In the genomic region with DNA sequence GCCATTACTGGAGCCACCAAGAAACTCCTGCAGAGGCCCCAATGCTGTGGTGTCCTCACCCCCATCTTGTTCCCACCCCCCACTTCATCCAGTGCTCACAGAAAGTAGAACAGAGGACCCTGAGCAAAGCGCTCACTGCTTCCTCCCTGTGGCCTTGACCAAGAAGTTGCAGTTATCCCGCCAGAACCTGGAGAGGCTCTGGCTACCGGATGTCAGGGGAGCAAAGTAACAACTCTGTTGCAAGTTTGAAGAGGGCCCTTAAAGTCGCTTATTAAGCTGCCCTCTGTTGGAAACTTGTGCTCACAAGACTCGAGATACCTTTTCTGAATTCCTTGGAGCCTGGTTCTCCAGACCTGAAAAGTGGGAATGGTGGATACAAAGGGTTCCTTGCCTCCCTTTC, we compare ENCODE assay signal across 20 mouse cellular contexts. TPM values are rescaled to one million over a fixed set of nuclear protein-coding genes. Genes with fewer than 3 reads are reported as not detected.
DNase-seq lines count a peak whose midpoint lies in the region; ATAC-seq and TF ChIP-seq lines count a peak whose summit lies in the region.
"Had no signal": no experiment of that assay in that cellular context is flagged by ENCODE, and none has a peak within 500 bp of the region (broad histone marks: within the 10 kb centered on the region; RNA-seq: fewer than 3 reads in every experiment).

No protein-coding gene starts in this region.

- TF ChIP-seq EP300 in stomach, postnatal 0 days (optimal IDR thresholded peaks at IDR 0.05), result no peak

- WGBS in forebrain, postnatal 0 days, result 3% methylated on average over 5 of the region's 5 CpGs
- 0% methylated on average over 5 of the region's 5 CpGs for WGBS in forebrain, embryonic 12.5 days
- 4% methylated on average over 5 of the region's 5 CpGs for WGBS in midbrain, embryonic 14.5 days
- WGBS in midbrain, embryonic 13.5 days, result 1% methylated on average over 5 of the region's 5 CpGs
- under 1% methylated on average over 5 of the region's 5 CpGs for WGBS in embryonic facial prominence, embryonic 10.5 days
- 2% methylated on average over 5 of the region's 5 CpGs for WGBS in stomach, postnatal 0 days

- no peak overlapping the region for H3K27ac ChIP-seq in forebrain, postnatal 0 days (ENCODE audit: low read depth, low read length)
- H3K27ac ChIP-seq in forebrain, embryonic 12.5 days, result no peak overlapping the region
- no peak overlapping the region for H3K27ac ChIP-seq in midbrain, embryonic 14.5 days (replicated peaks; ENCODE audit: low read depth, low read length)
- H3K27ac ChIP-seq in midbrain, embryonic 13.5 days, result no peak overlapping the region
- H3K27ac ChIP-seq in embryonic facial prominence, embryonic 10.5 days (replicated peaks), result no peak overlapping the region
- H3K27ac ChIP-seq in stomach, postnatal 0 days (replicated peaks), result no peak overlapping the region
- H3K27ac ChIP-seq: hindbrain, embryonic 15.5 days; limb, embryonic 13.5 days; macrophage had no signal

- peak; percentile 29; the same call in 1 of the 2 replicates for TF ChIP-seq CTCF in forebrain, postnatal 0 days (IDR thresholded peaks at IDR 0.05; ENCODE audit: low read depth)
- TF ChIP-seq CTCF in stomach, postnatal 0 days (IDR thresholded peaks at IDR 0.05; ENCODE audit: low read depth), result peak; percentile 33

- H3K4me2 ChIP-seq in forebrain, postnatal 0 days (ENCODE audit: low read depth), result no peak overlapping the region
- H3K4me2 ChIP-seq in forebrain, embryonic 12.5 days, result no peak overlapping the region
- no peak overlapping the region for H3K4me2 ChIP-seq in midbrain, embryonic 14.5 days (ENCODE audit: low read length)
- no peak overlapping the region for H3K4me2 ChIP-seq in midbrain, embryonic 13.5 days (replicated peaks)
- H3K4me2 ChIP-seq in stomach, postnatal 0 days (replicated peaks; ENCODE audit: low read depth), result no peak overlapping the region
- H3K4me2 ChIP-seq: hindbrain, embryonic 15.5 days; limb, embryonic 13.5 days had no signal

- H3K36me3 ChIP-seq in forebrain, postnatal 0 days (ENCODE audit: insufficient read depth), result no peaks in the 10 kb centered on the region
- no peaks in the 10 kb centered on the region for H3K36me3 ChIP-seq in forebrain, embryonic 12.5 days (replicated peaks)
- no peaks in the 10 kb centered on the region for H3K36me3 ChIP-seq in midbrain, embryonic 14.5 days (ENCODE audit: control insufficient read depth, insufficient read depth, low read length)
- H3K36me3 ChIP-seq in midbrain, embryonic 13.5 days, result no peaks in the 10 kb centered on the region
- no peaks in the 10 kb centered on the region for H3K36me3 ChIP-seq in embryonic facial prominence, embryonic 10.5 days (replicated peaks)
- no peaks in the 10 kb centered on the region for H3K36me3 ChIP-seq in stomach, postnatal 0 days (ENCODE audit: control insufficient read depth, insufficient read depth, low read length)
- H3K36me3 ChIP-seq: hindbrain, embryonic 15.5 days; limb, embryonic 13.5 days had no signal

- peaks cover 86% of the 10 kb centered on the region for H3K27me3 ChIP-seq in forebrain, postnatal 0 days (ENCODE audit: insufficient read depth, low read length)
- peaks cover 90% of the 10 kb centered on the region for H3K27me3 ChIP-seq in forebrain, embryonic 12.5 days
- peaks cover 89% of the 10 kb centered on the region for H3K27me3 ChIP-seq in midbrain, embryonic 14.5 days (ENCODE audit: control insufficient read depth, insufficient read depth, low read length)
- peaks cover 93% of the 10 kb centered on the region for H3K27me3 ChIP-seq in midbrain, embryonic 13.5 days
- peaks cover 100% of the 10 kb centered on the region for H3K27me3 ChIP-seq in embryonic facial prominence, embryonic 10.5 days (replicated peaks; ENCODE audit: low read depth, poor library complexity, severe bottlenecking)
- peaks cover 42% of the 10 kb centered on the region for H3K27me3 ChIP-seq in stomach, postnatal 0 days (ENCODE audit: control insufficient read depth, insufficient read depth, low read length)

- no peak for ATAC-seq in forebrain, postnatal 0 days
- no peak for ATAC-seq in forebrain, embryonic 12.5 days (ENCODE audit: low FRiP score)
- ATAC-seq in midbrain, embryonic 14.5 days (ENCODE audit: low FRiP score, low TSS enrichment), result no peak
- no peak for ATAC-seq in midbrain, embryonic 13.5 days
- ATAC-seq in stomach, postnatal 0 days (ENCODE audit: low FRiP score, low TSS enrichment), result no peak
- no peak for ATAC-seq in megakaryocyte-erythroid progenitor cell, adult 5-6 weeks (replicated peaks; ENCODE audit: low FRiP score, low TSS enrichment, poor library complexity, severe bottlenecking)

- no peak overlapping the region for H3K4me3 ChIP-seq in forebrain, postnatal 0 days (ENCODE audit: low read depth, low read length)
- H3K4me3 ChIP-seq in forebrain, embryonic 12.5 days (replicated peaks), result no peak overlapping the region
- H3K4me3 ChIP-seq in midbrain, embryonic 14.5 days (replicated peaks; ENCODE audit: low read depth, low read length), result no peak overlapping the region
- H3K4me3 ChIP-seq in midbrain, embryonic 13.5 days (replicated peaks), result no peak overlapping the region
- H3K4me3 ChIP-seq in embryonic facial prominence, embryonic 10.5 days, result no peak overlapping the region
- H3K4me3 ChIP-seq in stomach, postnatal 0 days (ENCODE audit: low read depth, low read length), result no peak overlapping the region
- H3K4me3 ChIP-seq: hindbrain, embryonic 15.5 days; limb, embryonic 13.5 days had no signal

- 0 out of 2 replicates have a peak, but pooled peaks cover 6% of the 10 kb centered on the region for H3K9me3 ChIP-seq in forebrain, postnatal 0 days (ENCODE audit: low read length)
- no peaks in the 10 kb centered on the region for H3K9me3 ChIP-seq in forebrain, embryonic 12.5 days
- H3K9me3 ChIP-seq in midbrain, embryonic 14.5 days (ENCODE audit: control insufficient read depth, low read length), result no peaks in the 10 kb centered on the region
- no peaks in the 10 kb centered on the region for H3K9me3 ChIP-seq in midbrain, embryonic 13.5 days
- H3K9me3 ChIP-seq in embryonic facial prominence, embryonic 10.5 days, result no peaks in the 10 kb centered on the region
- H3K9me3 ChIP-seq in stomach, postnatal 0 days (ENCODE audit: control insufficient read depth, low read length), result no peaks in the 10 kb centered on the region
- H3K9me3 ChIP-seq: hindbrain, embryonic 15.5 days; limb, embryonic 13.5 days had no signal

- H3K9ac ChIP-seq in forebrain, postnatal 0 days, result no peak overlapping the region
- H3K9ac ChIP-seq in forebrain, embryonic 12.5 days, result no peak overlapping the region
- no peak overlapping the region for H3K9ac ChIP-seq in midbrain, embryonic 14.5 days (replicated peaks; ENCODE audit: low read length)
- no peak overlapping the region for H3K9ac ChIP-seq in midbrain, embryonic 13.5 days (replicated peaks)
- H3K9ac ChIP-seq in stomach, postnatal 0 days (ENCODE audit: low read length), result no peak overlapping the region
- H3K9ac ChIP-seq: hindbrain, embryonic 15.5 days; limb, embryonic 13.5 days had no signal

- 0 out of 2 replicates have a peak, but pooled peaks cover 4% of the 10 kb centered on the region for H3K4me1 ChIP-seq in forebrain, postnatal 0 days (ENCODE audit: insufficient read depth)
- H3K4me1 ChIP-seq in forebrain, embryonic 12.5 days, result peaks cover 39% of the 10 kb centered on the region
- peaks cover 13% of the 10 kb centered on the region for H3K4me1 ChIP-seq in midbrain, embryonic 14.5 days (ENCODE audit: control insufficient read depth, insufficient read depth, low read length)
- peaks cover 36% of the 10 kb centered on the region for H3K4me1 ChIP-seq in midbrain, embryonic 13.5 days (replicated peaks)
- peaks cover 13% of the 10 kb centered on the region for H3K4me1 ChIP-seq in embryonic facial prominence, embryonic 10.5 days
- no peaks in the 10 kb centered on the region for H3K4me1 ChIP-seq in stomach, postnatal 0 days (replicated peaks; ENCODE audit: control insufficient read depth, insufficient read depth)

- DNase-seq in forebrain, postnatal 0 days, result peak; percentile 18
- DNase-seq in midbrain, embryonic 14.5 days, result peak; percentile 38
- peak; percentile 59 for DNase-seq in embryonic facial prominence, embryonic 10.5 days (ENCODE audit: low spot score)
- no peak for DNase-seq in stomach, postnatal 0 days (ENCODE audit: low spot score)
- no peak for DNase-seq in heart, adult 11 months
- DNase-seq: adrenal gland, adult 8-10 months; cerebellum, postnatal 25 days; gastrocnemius, postnatal 36 days; kidney, postnatal 14 days; lung, adult 18-20 months; right cerebral cortex, postnatal 25 days; thymus, adult 2 months had no signal

RNA-seq across cellular contexts. Expression of gene Prdm13, which starts 1.2 kb away (rescaled TPM):
- 0.38 and 1.5 TPM in 2 replicates for total RNA-seq in forebrain, postnatal 0 days (2014; rRNA removed)
- not detected in 2 replicates for polyA plus RNA-seq in forebrain, postnatal 0 days (2015; fragmentation: Nextera tagmentation; extraction: Ambion mirVana)
- 0.42 and 0.60 TPM in 2 replicates for polyA plus RNA-seq in forebrain, embryonic 12.5 days (2016; fragmentation: Nextera tagmentation; extraction: Ambion mirVana)
- 0.42 and 0.63 TPM in 2 replicates for polyA plus RNA-seq in midbrain, embryonic 14.5 days (2014; fragmentation: Nextera tagmentation; extraction: Ambion mirVana)
- polyA plus RNA-seq in midbrain, embryonic 13.5 days (2015; fragmentation: Nextera tagmentation; extraction: Ambion mirVana), result 0.28 and 0.45 TPM in 2 replicates
- 0.52 TPM in 1 of 2 replicates, not detected in the other for polyA plus RNA-seq in embryonic facial prominence, embryonic 10.5 days (2016; fragmentation: Nextera tagmentation; extraction: Ambion mirVana)
- polyA plus RNA-seq in stomach, postnatal 0 days (2015; fragmentation: Nextera tagmentation; extraction: Ambion mirVana), result not detected in 2 replicates
- not detected in 2 replicates for total RNA-seq in megakaryocyte-erythroid progenitor cell, adult 5-6 weeks (2014; fragmentation: Nextera tagmentation)
- not detected in 2 replicates for total RNA-seq in megakaryocyte-erythroid progenitor cell, adult 5-6 weeks (2017)
- total RNA-seq: adrenal gland, adult 8-10 months; gastrocnemius, postnatal 36 days; layer of hippocampus, postnatal 25 days had no signal
- polyA plus RNA-seq: heart, embryonic 14.5 days; limb, embryonic 13.5 days; macrophage; thymus, adult 2 months had no signal

RNA-seq across cellular contexts. Expression of gene Ccnc, which starts 40.6 kb away (rescaled TPM):
- 40.8 and 47.5 TPM in 2 replicates for total RNA-seq in forebrain, postnatal 0 days (2014; rRNA removed)
- polyA plus RNA-seq in forebrain, postnatal 0 days (2015; fragmentation: Nextera tagmentation; extraction: Ambion mirVana), result 44.2 and 56.0 TPM in 2 replicates
- 63.7 and 67.2 TPM in 2 replicates for polyA plus RNA-seq in forebrain, embryonic 12.5 days (2016; fragmentation: Nextera tagmentation; extraction: Ambion mirVana)
- polyA plus RNA-seq in midbrain, embryonic 14.5 days (2014; fragmentation: Nextera tagmentation; extraction: Ambion mirVana), result 78.0 and 80.0 TPM in 2 replicates
- 65.7 and 75.0 TPM in 2 replicates for polyA plus RNA-seq in midbrain, embryonic 13.5 days (2015; fragmentation: Nextera tagmentation; extraction: Ambion mirVana)
- polyA plus RNA-seq in embryonic facial prominence, embryonic 10.5 days (2016; fragmentation: Nextera tagmentation; extraction: Ambion mirVana), result 46.6 TPM in 2 replicates
- 23.6 and 24.6 TPM in 2 replicates for polyA plus RNA-seq in stomach, postnatal 0 days (2015; fragmentation: Nextera tagmentation; extraction: Ambion mirVana)
- 27.5 and 28.5 TPM in 2 replicates for total RNA-seq in megakaryocyte-erythroid progenitor cell, adult 5-6 weeks (2014; fragmentation: Nextera tagmentation)
- 38.9 and 41.7 TPM in 2 replicates for total RNA-seq in megakaryocyte-erythroid progenitor cell, adult 5-6 weeks (2017)

Comparison
In these comparisons a context has a peak if more than half of its experiments do, and no peak if none do; other contexts are left out.
1. DNase-seq: peak in forebrain, postnatal 0 days (single experiment), midbrain, embryonic 14.5 days (single experiment) and embryonic facial prominence, embryonic 10.5 days (single experiment); none in stomach, postnatal 0 days (single experiment) and heart, adult 11 months (single experiment).